Mouse (Mus musculus): ENCODE measurements around the gene Slc16a12.
"Not testable (repeated sequence)": the region's sequence is repeated elsewhere in the genome, so short reads cannot be mapped to it uniquely, and the experiment has no call there.

The Slc16a12 gene

DNA sequence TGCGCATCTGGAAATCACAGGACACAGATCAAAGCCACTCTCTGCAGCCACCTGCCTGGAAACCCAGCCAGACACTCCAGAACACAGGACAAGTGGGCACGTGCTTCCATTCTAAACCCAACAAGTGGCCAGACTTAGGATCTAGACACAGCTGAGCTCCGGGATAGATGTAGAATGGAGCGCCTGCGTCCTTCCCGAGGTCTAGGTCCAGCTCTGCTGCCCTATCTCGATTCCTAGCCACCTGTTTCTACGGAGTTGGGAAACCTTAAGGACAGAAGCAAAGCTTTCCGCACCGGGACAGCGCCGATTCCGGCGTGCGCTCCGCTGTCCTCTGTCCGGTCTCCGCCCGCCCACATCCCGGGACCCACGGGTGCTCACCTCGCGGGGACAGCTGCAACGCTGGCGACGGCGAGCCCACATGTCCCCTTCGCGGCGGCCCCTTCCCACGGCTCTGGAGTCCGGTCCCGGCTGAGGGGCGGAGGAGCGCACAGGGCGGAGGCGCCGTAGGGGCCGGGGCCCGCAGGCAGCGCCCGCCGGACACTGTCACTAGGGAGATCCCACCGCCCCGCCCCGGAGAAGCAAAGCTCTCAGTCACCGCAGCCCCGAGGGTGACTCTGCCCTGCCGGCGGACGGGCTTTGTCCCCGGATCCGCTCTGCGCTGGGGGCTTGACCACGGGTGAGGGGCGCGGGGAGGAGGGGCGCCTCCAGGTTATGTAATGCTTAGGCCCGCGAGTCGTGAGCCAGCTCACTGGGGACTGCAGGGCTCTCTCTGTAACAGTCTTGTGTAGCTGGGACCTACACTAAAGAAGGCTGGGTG lies at the start of gene Slc16a12:
Gene Slc16a12, minus strand, starts transcription at position 602 of the 817 bp plus-strand sequence.
- peak; percentile 62 to 76 for DNase-seq

GRCm38 (mm10) chr19:34796396-34796795 lies 49.3 kb upstream of the Slc16a12 start:
- peak in 1 of 2 experiments; percentile 26 for DNase-seq

- no peak for DNase-seq
Observed at GRCm38 (mm10) chr19:34782491-34782890, 35.4 kb upstream of the Slc16a12 start.

GRCm38 (mm10) chr19:34778993-34779392 lies 31.9 kb upstream of the Slc16a12 start:
- DNase-seq, result no peak

GRCm38 (mm10) chr19:34778098-34778497 lies 31.0 kb upstream of the Slc16a12 start:
- DNase-seq, result peak in 1 of 2 experiments; percentile 36

GRCm38 (mm10) chr19:34772775-34773174 lies 25.7 kb upstream of the Slc16a12 start:
- peak; percentile 76 to 77 for DNase-seq

DNA sequence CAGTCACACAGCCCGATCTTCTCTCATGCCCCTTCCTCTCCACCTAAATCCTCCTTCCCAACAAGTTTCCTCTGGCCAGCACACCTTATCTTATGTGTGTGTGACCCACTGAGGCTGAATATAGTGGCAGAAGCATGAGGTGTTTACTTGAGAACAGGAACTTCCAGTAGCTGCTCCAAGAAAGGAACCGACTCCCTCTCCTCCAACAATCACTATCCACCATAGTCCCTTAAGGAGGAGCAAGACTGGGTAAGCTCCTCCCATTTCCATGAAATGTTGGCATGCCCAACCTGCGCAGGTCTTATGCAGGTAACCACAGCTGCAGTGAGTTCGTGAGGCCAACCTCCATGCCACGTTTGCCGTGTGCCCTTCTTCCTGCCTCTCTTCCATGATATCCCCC lies 23.7 kb upstream of the Slc16a12 start:
- no peak for DNase-seq

DNA sequence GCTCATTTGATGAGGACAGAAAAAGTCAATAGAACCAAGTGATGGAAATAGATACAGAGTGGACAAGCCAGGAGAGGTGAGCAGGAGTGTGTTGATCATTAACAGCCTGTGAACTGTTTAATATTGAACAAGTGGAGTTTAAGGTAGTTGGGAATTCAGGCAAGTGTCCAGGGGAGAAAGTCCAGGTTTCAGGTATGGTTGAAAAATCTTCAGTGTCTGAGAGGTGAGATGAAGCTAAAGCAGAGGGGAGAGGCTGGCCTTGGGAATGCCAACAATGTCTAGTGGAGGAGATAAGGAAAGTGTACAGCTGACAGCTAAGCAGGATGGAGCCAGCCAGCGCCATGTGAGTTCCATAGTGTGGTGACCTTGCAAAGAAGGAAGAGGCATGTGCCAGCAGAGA lies 11.7 kb upstream of the Slc16a12 start:
- peak; percentile 80 to 92 for DNase-seq

GRCm38 (mm10) chr19:34756561-34757240 lies 9.6 kb upstream of the Slc16a12 start:
- no peak for DNase-seq

DNA sequence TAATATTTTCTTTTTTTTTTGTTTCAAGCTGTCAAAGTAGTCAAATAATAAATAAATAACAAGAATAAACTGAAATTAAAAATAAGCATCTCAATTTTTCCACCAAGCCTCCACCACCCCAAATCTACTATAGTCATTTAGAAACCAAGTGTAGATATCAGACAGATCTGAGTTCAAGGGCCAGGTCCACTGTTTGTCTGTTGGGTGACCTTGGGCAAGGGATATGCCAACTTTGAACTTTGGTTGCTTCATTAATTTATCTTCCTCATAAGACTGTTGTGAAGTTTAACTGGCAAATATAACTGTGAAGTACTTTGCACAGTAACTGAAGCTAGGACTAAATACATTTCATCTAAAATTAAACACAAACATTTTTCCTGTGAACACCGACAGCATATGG lies 8.6 kb upstream of the Slc16a12 start:
- no peak for DNase-seq

DNA sequence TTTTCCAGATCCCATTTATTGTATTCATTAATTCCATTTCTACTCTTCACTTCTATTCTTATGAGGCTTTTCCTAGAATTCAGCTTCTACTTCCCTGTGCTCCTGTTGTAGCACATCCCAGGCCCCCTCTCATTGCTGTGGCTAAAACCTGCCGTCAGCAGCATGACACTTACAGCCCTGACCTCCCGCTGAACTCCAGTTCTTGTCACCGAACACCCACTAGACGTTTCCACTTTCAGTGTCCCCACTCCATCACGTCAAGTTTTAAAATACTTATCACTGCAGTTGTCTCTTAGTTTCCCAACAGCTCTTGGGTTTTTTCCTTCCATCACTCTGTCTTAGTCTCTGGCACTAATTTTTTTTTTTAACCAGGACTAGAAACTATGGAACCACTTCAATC lies 6.2 kb upstream of the Slc16a12 start:
- DNase-seq, result no peak

DNA sequence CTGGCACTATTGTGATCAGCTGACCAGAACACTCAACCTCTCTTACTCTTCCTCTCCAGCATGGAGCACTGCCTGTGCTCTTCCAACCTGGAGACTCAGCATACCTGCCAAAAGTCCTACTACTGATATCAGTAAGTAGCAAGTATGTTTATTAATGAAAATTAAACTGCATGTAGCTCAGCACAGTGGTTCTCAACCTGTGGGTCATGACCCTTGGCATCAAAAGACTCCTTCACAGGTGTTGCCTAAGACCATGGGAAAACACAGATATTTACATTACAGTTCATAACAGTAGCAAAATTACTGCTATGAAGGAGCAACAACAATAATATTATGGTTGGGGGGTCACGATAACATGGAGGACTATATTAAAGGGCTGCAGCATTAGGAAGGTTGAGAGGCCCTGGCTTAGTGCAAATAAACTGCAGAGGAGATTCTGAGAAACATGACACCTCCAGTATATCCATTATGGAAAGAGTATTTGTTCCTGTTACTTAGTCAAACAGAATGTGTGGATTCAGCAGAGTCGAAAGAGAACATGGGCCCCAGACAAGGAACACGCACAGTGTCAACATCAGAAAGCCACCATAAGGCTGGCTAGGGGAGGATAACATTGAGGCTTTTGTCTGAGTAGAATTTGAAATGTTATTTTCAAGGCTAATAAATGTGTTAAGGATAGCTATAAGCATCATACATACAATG lies 5.5 kb upstream of the Slc16a12 start:
- no peak for DNase-seq

- DNase-seq, result peak; percentile 47 to 50
Observed at GRCm38 (mm10) chr19:34751150-34751549, 4.1 kb upstream of the Slc16a12 start.

DNA sequence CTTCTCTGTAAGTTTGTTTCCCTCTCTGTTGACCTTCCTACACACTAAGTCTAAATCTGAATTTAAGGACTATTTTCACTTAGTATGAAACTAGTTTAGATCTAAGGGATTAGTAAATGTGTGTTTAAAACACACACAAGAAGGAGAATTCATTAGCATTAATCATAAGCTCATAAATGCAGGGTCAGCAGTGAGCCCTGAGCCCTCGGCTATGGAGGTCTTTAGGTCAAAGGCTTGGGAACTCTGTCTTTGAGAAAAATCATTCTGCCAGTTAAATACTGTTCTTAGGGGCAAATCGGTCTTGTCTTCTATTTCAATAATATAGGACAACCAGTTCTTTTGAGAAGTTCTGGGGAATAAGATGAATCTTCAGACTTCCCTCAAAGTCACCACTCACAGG lies 1.9 kb upstream of the Slc16a12 start:
- peak in 1 of 2 experiments; percentile 48 for DNase-seq

DNA sequence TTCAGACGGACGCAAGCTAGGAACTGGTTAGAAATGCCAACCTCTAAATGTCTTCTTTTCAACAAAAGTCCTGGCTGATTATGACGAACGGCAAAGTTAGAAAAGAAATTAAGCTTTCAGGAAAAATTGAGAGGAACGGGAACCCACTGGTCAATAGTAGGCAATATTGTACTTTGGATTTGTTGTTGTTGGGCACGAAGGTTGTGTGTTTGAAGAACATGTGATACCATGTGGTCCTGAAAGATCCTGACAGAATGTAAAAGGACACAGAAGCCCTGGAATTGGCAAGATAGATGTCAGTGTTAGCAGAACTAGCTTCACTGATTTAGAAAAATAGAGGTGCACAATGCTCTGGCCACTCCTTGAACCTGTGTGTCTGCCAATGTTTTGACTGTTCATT lies 880 bp upstream of the Slc16a12 start:
- not testable (repeated sequence) for DNase-seq

GRCm38 (mm10) chr19:34746201-34746600 lies 888 bp downstream of the Slc16a12 start:
- peak in 1 of 2 experiments; percentile 37 for DNase-seq

DNA sequence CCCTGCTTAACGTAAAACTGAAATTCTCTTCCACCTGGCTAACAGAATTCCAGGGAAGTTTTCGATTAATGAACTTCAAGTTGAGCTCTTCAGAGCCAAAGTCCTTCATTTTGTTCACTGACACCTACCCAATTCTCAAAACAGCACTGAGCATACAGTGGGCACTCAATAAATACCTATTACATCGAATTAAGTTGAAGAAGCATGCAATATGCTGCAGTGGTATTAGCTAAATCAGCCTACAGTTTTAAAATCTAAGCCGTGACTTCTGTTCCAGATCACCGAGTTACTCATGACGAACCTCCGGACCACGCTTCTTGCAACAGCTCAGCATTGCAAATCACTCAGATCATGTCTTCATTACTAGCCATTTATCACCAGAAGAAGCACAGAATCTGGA lies 2.1 kb downstream of the Slc16a12 start:
- DNase-seq, result peak in 1 of 2 experiments; percentile 39

DNA sequence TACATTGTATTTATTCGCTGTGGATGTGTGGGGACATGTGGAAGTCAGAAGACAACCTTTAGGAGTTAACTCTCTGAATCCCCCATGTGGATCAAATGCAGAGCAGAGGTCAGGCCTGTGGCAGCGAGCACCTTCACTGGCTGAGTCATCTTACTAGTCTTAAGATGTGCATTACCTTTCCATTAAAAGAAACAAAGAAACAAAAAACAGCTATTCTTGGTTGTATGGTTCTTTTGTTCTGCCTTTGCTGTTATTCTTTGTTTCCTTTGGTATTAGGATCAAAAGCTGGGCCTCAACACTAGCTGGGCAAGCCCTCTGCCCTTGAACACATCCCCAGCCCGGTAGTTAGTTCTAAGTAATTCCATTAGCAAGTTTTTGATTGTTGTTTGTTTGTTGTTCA lies 9.2 kb downstream of the Slc16a12 start:
- no peak for DNase-seq

DNA sequence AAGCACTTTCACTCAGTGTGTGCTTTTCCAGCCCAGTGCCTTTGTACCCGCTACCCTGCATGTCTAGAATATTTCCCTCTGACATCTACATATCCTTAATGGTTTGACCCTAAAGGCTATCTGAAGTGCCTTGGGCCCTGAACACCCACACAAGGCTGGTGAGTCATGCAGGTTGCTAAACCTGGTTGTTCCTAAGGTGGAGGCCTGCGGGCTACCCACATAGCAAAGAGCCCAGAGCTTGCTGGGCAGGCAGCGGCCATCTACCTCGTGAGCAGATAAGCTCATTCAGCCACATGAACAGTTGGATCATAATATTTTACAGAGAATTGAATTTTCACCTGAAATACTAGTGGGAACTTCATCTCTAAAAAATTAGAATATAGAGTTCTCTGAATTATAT lies 11.2 kb downstream of the Slc16a12 start:
- DNase-seq, result no peak

DNA sequence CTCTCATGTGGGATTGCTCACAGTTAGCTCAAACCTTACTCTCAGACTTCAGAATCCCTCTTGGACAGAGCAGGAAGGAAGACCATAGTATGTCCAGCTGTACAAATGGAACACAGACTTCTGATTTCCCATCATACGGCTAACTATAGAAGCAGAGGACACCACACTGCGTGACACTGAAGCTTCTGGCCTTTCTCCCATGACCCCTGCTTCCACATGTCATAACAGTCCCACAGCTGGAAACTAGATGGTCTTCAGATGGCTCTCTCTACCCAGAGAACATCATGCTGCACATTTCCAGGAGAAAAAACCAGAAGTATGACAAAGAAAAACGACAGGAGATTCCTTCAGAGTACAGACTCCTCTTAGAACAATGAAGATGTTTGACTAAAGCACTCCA lies 14.1 kb downstream of the Slc16a12 start:
- no peak for DNase-seq

DNA sequence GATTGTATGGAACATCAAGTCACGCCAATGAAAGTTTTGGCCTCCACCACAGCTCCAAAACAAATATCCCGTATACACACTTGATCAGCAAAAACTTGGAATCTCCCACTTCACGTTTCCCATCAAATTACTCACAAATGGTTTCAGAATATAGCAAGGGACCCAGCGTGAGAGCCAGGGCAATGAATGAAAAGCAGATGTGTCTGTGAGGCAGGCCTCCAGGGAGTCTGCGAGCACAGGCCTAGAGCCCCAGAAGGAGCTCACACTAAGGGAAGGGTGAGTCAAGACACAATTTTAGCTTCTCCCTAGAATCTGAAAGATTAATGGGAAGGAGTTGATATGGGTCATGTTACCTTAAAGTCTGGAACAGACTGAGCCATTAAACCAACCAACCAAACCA lies 15.7 kb downstream of the Slc16a12 start:
- DNase-seq, result no peak

GRCm38 (mm10) chr19:34730584-34730983 lies 16.5 kb downstream of the Slc16a12 start:
- DNase-seq, result no peak

- no peak for DNase-seq
Observed at GRCm38 (mm10) chr19:34729505-34729904, 17.6 kb downstream of the Slc16a12 start.
